Comparison of ENCODE assay signal across 8 mouse cellular contexts in the genomic region with DNA sequence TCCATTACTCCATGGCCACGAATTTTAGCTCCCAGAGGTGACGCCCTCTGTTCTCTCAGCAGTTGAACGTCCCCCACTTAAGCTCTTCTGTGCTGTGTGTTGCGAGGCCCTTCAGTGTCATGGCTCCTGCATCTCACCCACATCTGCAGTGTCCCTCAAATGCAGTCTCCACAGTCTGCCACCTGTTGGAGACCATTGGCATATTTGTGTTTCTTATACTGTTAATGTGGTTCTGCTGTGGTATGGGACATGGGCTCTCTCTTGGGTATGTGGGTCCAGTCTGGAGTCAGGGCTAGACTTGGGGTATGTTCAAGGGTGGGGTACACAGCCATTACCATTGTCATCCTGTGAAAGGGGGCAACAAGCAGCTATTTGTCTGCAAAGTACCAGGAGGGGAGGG. TPM values are rescaled to one million over a fixed set of nuclear protein-coding genes. Genes with fewer than 3 reads are reported as not detected.
DNase-seq lines count a peak whose midpoint lies in the region; ATAC-seq and TF ChIP-seq lines count a peak whose summit lies in the region.

No protein-coding gene starts in this region.

- H3K4me3 ChIP-seq in kidney, embryonic 15.5 days (replicated peaks) = peak overlapping the region; percentile 98
- peak overlapping the region; percentile 91 for H3K4me3 ChIP-seq in bone marrow macrophage, adult 2 months (ENCODE audit: insufficient read depth, low read length)
- H3K4me3 ChIP-seq in hindbrain, embryonic 14.5 days (replicated peaks; ENCODE audit: low read length) = peak overlapping the region; percentile 99; the same call in 1 of the 2 replicates
- peak overlapping the region; percentile 96 for H3K4me3 ChIP-seq in midbrain, embryonic 13.5 days (replicated peaks)

- H3K27ac ChIP-seq in kidney, embryonic 15.5 days = no peak overlapping the region
- H3K27ac ChIP-seq in bone marrow macrophage, adult 2 months (ENCODE audit: insufficient read depth, low read depth, low read length) = no peak overlapping the region
- H3K27ac ChIP-seq in hindbrain, embryonic 14.5 days = no peak overlapping the region
- H3K27ac ChIP-seq in midbrain, embryonic 13.5 days = no peak overlapping the region

- DNase-seq in kidney, adult 11 months = no peak
- no peak for DNase-seq in hindbrain, embryonic 14.5 days (ENCODE audit: low spot score)
- no peak for DNase-seq in adrenal gland, postnatal 10 days
- no peak for DNase-seq in urinary bladder, postnatal 10 days (ENCODE audit: low spot score)

- H3K9me3 ChIP-seq in kidney, embryonic 15.5 days (replicated peaks) = no peaks in the 10 kb centered on the region
- H3K9me3 ChIP-seq in hindbrain, embryonic 14.5 days (ENCODE audit: control insufficient read depth, low read length) = no peaks in the 10 kb centered on the region
- H3K9me3 ChIP-seq in midbrain, embryonic 13.5 days = no peaks in the 10 kb centered on the region

- no peak for ATAC-seq in kidney, embryonic 15.5 days (replicated peaks; ENCODE audit: low FRiP score)
- no peak for ATAC-seq in hindbrain, embryonic 14.5 days (ENCODE audit: low FRiP score)
- ATAC-seq in midbrain, embryonic 13.5 days = no peak
- ATAC-seq in erythroid progenitor cell, adult 5-6 weeks (replicated peaks; ENCODE audit: low FRiP score, poor library complexity, severe bottlenecking) = no peak

- peak overlapping the region; percentile 98; the same call in 1 of the 2 replicates for H3K9ac ChIP-seq in kidney, embryonic 15.5 days
- 0 out of 2 replicates have a peak overlapping the region, but pooled peaks have one; percentile 97 for H3K9ac ChIP-seq in hindbrain, embryonic 14.5 days
- no peak overlapping the region for H3K9ac ChIP-seq in midbrain, embryonic 13.5 days (replicated peaks)

- TF ChIP-seq POLR2A in bone marrow macrophage, adult 2 months (IDR thresholded peaks at IDR 0.05; ENCODE audit: borderline replicate concordance, low read depth, low read length) = no peak

- H3K36me3 ChIP-seq in kidney, embryonic 15.5 days = peaks cover 51% of the 10 kb centered on the region
- peaks cover 52% of the 10 kb centered on the region for H3K36me3 ChIP-seq in hindbrain, embryonic 14.5 days (replicated peaks; ENCODE audit: control insufficient read depth, insufficient read depth)
- peaks cover 54% of the 10 kb centered on the region for H3K36me3 ChIP-seq in midbrain, embryonic 13.5 days

- H3K27me3 ChIP-seq in kidney, embryonic 15.5 days = no peaks in the 10 kb centered on the region
- H3K27me3 ChIP-seq in hindbrain, embryonic 14.5 days (ENCODE audit: control insufficient read depth, insufficient read depth, low read length) = no peaks in the 10 kb centered on the region
- no peaks in the 10 kb centered on the region for H3K27me3 ChIP-seq in midbrain, embryonic 13.5 days

- peak overlapping the region; percentile 93 for H3K4me2 ChIP-seq in kidney, embryonic 15.5 days
- H3K4me2 ChIP-seq in hindbrain, embryonic 14.5 days (replicated peaks) = peak overlapping the region; percentile 95
- peak overlapping the region; percentile 100 for H3K4me2 ChIP-seq in midbrain, embryonic 13.5 days (replicated peaks)

- TF ChIP-seq CTCF in bone marrow macrophage, adult 2 months (IDR thresholded peaks at IDR 0.05; ENCODE audit: low read depth, low read length) = no peak

- 77% methylated on average over 4 of the region's 4 CpGs for WGBS in kidney, embryonic 15.5 days
- 87% methylated on average over 4 of the region's 4 CpGs for WGBS in hindbrain, embryonic 14.5 days
- 85% methylated on average over 4 of the region's 4 CpGs for WGBS in midbrain, embryonic 13.5 days

- peaks cover 23% of the 10 kb centered on the region for H3K4me1 ChIP-seq in kidney, embryonic 15.5 days
- peaks cover 7% of the 10 kb centered on the region for H3K4me1 ChIP-seq in bone marrow macrophage, adult 2 months (ENCODE audit: control insufficient read depth, insufficient read depth, low read length)
- peaks cover 12% of the 10 kb centered on the region for H3K4me1 ChIP-seq in hindbrain, embryonic 14.5 days (replicated peaks; ENCODE audit: control insufficient read depth, insufficient read depth, low read length)
- peaks cover 27% of the 10 kb centered on the region for H3K4me1 ChIP-seq in midbrain, embryonic 13.5 days (replicated peaks)

RNA-seq across cellular contexts. Expression of a gene that starts 1.9 kb away (rescaled TPM):
- 193 and 207 TPM in 2 replicates for polyA plus RNA-seq in kidney, embryonic 15.5 days (2015; fragmentation: Nextera tagmentation; extraction: Ambion mirVana)
- 62.1 and 71.4 TPM in 2 replicates for polyA plus RNA-seq in bone marrow macrophage, adult 2 months (2012; ENCODE audit: insufficient read depth, insufficient read length, missing spikeins)
- polyA plus RNA-seq in hindbrain, embryonic 14.5 days (2014; fragmentation: Nextera tagmentation; extraction: Ambion mirVana) = 148 and 149 TPM in 2 replicates
- 213 TPM in 2 replicates for polyA plus RNA-seq in midbrain, embryonic 13.5 days (2015; fragmentation: Nextera tagmentation; extraction: Ambion mirVana)
- 100 to 1,000 TPM; 102 to 111 TPM for total RNA-seq in adrenal gland, postnatal 10 days (2021)
- total RNA-seq in erythroid progenitor cell, adult 5-6 weeks (2015; ENCODE audit: low replicate concordance) = 47.6 and 66.7 TPM in 2 replicates
- 24.1 and 32.6 TPM in 2 replicates for total RNA-seq in erythroid progenitor cell, adult 5-6 weeks (2017; ENCODE audit: low replicate concordance)

RNA-seq across cellular contexts. Expression of a gene that starts 52.5 kb away (rescaled TPM):
- 40.6 and 46.7 TPM in 2 replicates for polyA plus RNA-seq in kidney, embryonic 15.5 days (2015; fragmentation: Nextera tagmentation; extraction: Ambion mirVana)
- 0.12 and 0.45 TPM in 2 replicates for polyA plus RNA-seq in bone marrow macrophage, adult 2 months (2012; ENCODE audit: insufficient read depth, insufficient read length, missing spikeins)
- 2.6 and 2.9 TPM in 2 replicates for polyA plus RNA-seq in hindbrain, embryonic 14.5 days (2014; fragmentation: Nextera tagmentation; extraction: Ambion mirVana)
- polyA plus RNA-seq in midbrain, embryonic 13.5 days (2015; fragmentation: Nextera tagmentation; extraction: Ambion mirVana) = 1.4 and 1.7 TPM in 2 replicates
- total RNA-seq in adrenal gland, postnatal 10 days (2021) = 10 to 100 TPM; 35.6 to 39.0 TPM
- under 0.01 and 0.42 TPM in 2 replicates for total RNA-seq in erythroid progenitor cell, adult 5-6 weeks (2015; ENCODE audit: low replicate concordance)
- total RNA-seq in erythroid progenitor cell, adult 5-6 weeks (2017; ENCODE audit: low replicate concordance) = 0.13 and 0.15 TPM in 2 replicates

RNA-seq across cellular contexts. Expression of a gene that starts 54.1 kb away (rescaled TPM):
- polyA plus RNA-seq in kidney, embryonic 15.5 days (2015; fragmentation: Nextera tagmentation; extraction: Ambion mirVana) = 30.3 and 32.1 TPM in 2 replicates
- polyA plus RNA-seq in bone marrow macrophage, adult 2 months (2012; ENCODE audit: insufficient read depth, insufficient read length, missing spikeins) = 21.3 and 25.0 TPM in 2 replicates
- polyA plus RNA-seq in hindbrain, embryonic 14.5 days (2014; fragmentation: Nextera tagmentation; extraction: Ambion mirVana) = 73.1 and 79.2 TPM in 2 replicates
- polyA plus RNA-seq in midbrain, embryonic 13.5 days (2015; fragmentation: Nextera tagmentation; extraction: Ambion mirVana) = 60.6 and 66.1 TPM in 2 replicates
- total RNA-seq in adrenal gland, postnatal 10 days (2021) = 10 to 100 TPM; 30.2 to 34.0 TPM
- total RNA-seq in erythroid progenitor cell, adult 5-6 weeks (2015; ENCODE audit: low replicate concordance) = 7.6 and 10.1 TPM in 2 replicates
- total RNA-seq in erythroid progenitor cell, adult 5-6 weeks (2017; ENCODE audit: low replicate concordance) = 14.4 and 16.3 TPM in 2 replicates

Comparison
In these comparisons a context has a peak if more than half of its experiments do, and no peak if none do; other contexts are left out.
1. RNA of a gene that starts 52.5 kb away (polyA plus RNA-seq): 40.6 to 46.7 TPM in kidney, embryonic 15.5 days; 2.6 to 2.9 TPM in hindbrain, embryonic 14.5 days, 1.4 to 1.7 TPM in midbrain, embryonic 13.5 days and 0.12 to 0.45 TPM in bone marrow macrophage, adult 2 months; every median in the first group is over 10 times any median in the second.
2. Peak in every context shown above with its lines, with median percentiles within 50 percentile points of each other: H3K4me2 ChIP-seq and H3K4me3 ChIP-seq.